Mouse (Mus musculus): ENCODE measurements around the gene Pom121l2. TPM values are rescaled to one million over a fixed set of nuclear protein-coding genes. Genes with fewer than 3 reads are reported as not detected.
A peak's percentile ranks its signal among the peaks of the same experiment; 100 is the strongest.

Gene Pom121l2
- polyA plus RNA-seq, 1 experiment = not detected

DNA sequence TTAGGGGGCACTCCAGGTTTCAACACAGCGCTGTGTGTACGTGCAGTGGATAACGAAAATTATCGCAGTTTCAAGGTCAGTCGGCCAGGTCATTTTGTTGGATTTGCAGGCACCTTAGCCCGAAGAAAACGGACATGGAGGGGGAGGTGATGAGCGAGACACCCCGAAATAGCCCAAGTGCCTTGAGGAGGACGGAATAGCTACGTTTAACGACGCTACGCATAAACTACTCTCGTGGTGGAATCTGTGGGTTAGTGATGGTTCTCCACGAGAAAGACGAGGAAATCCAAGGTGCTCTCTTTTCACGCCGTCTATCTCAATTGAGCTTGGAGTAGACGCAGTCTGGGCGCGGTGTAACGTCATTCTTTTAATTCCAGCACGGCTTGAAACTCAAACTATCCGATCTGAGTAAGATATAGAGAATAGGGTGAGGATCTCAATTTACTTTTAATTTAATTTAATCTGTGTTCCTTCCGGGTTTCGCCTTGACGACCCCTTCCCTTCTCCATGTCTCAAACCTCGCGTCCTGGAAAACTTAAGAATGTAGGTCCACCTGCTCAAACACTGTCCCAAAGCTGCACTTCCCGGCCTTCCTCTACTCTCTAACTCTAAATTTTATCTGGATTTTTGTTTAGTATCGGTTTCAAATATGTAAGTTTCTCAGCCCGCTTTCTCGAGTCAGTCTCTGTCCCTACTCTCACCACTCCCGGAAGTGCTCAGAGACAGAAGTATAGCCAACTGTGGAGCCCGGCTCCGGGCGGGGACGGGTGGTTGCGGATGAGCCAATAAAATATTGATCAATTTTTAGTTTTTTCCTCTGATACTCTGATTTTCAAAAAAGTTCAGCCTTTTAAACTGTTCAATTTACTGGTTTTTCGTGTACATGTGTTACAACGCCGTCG lies 39.2 kb downstream of the Pom121l2 start:
- H3K36me3 ChIP-seq (ENCODE audit: control insufficient read depth, insufficient read depth) = no peaks in the 10 kb centered on the region
- H3K79me2 ChIP-seq (ENCODE audit: control insufficient read depth, insufficient read depth) = no peaks in the 10 kb centered on the region
- no peaks in the 10 kb centered on the region for H3K79me3 ChIP-seq (ENCODE audit: low read depth)
- peak overlapping the region; percentile 42 for H3ac ChIP-seq (ENCODE audit: control insufficient read depth, insufficient read length, low read depth)
- TF ChIP-seq MAX (IDR thresholded peaks at IDR 0.05) (no peak), MYOG (IDR thresholded peaks at IDR 0.05; ENCODE audit: control insufficient read depth, extremely low read depth, insufficient read length) (no peak), CTCF (IDR thresholded peaks at IDR 0.05; ENCODE audit: control insufficient read depth, insufficient read depth, insufficient read length) (no peak), FOSL1 (IDR thresholded peaks at IDR 0.05; ENCODE audit: insufficient read depth, low read length, poor library complexity, severe bottlenecking) (no peak), MYOD1 (IDR thresholded peaks at IDR 0.05; ENCODE audit: control insufficient read depth, insufficient read length, low read depth) (no peak), CEBPB (IDR thresholded peaks at IDR 0.05; ENCODE audit: low read depth) (no peak), USF1 (IDR thresholded peaks at IDR 0.05; ENCODE audit: low read depth) (no peak)
- no peaks in the 10 kb centered on the region for H3K27me3 ChIP-seq (ENCODE audit: control insufficient read depth, insufficient read depth, insufficient read length)
- H3K4me3 ChIP-seq (ENCODE audit: insufficient read depth, poor library complexity, severe bottlenecking) = no peak overlapping the region

DNA sequence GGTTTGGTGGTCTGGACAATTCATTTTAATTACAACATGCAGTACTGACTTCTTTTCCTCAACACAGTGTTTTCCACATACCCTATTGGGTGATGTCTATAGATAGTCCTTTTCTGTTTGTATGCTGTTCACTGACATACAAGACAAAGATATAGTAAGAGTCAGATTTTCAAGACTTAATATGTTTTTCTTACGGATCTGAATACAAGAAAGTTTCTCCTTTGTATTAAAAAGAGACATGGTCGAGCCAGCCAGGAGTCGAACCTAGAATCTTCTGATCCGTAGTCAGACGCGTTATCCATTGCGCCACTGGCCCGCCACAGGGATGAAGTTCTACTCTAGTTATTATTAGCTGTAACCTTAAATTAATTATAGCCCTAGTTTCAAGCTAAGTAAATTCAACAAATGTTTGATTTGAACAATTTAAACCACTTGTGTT lies 39.9 kb downstream of the Pom121l2 start:
- Histone ChIP-seq H3ac (ENCODE audit: control insufficient read depth, insufficient read length, low read depth) (no peak overlapping the region), H3K27me3 (ENCODE audit: control insufficient read depth, insufficient read depth, insufficient read length) (no peaks in the 10 kb centered on the region)
- no peak for TF ChIP-seq CTCF (IDR thresholded peaks at IDR 0.05; ENCODE audit: control insufficient read depth, insufficient read depth, insufficient read length)
- TF ChIP-seq MYOG (IDR thresholded peaks at IDR 0.05; ENCODE audit: control insufficient read depth, extremely low read depth, insufficient read length) = no peak
- TF ChIP-seq CEBPB (IDR thresholded peaks at IDR 0.05; ENCODE audit: low read depth) = peak; percentile 6
- TF ChIP-seq FOSL1 (IDR thresholded peaks at IDR 0.05; ENCODE audit: insufficient read depth, low read length, poor library complexity, severe bottlenecking) = no peak
- no peak for TF ChIP-seq MAX (IDR thresholded peaks at IDR 0.05)
- TF ChIP-seq USF1 (IDR thresholded peaks at IDR 0.05; ENCODE audit: low read depth) = no peak
- TF ChIP-seq MYOD1 (IDR thresholded peaks at IDR 0.05; ENCODE audit: control insufficient read depth, insufficient read length, low read depth) = no peak

DNA sequence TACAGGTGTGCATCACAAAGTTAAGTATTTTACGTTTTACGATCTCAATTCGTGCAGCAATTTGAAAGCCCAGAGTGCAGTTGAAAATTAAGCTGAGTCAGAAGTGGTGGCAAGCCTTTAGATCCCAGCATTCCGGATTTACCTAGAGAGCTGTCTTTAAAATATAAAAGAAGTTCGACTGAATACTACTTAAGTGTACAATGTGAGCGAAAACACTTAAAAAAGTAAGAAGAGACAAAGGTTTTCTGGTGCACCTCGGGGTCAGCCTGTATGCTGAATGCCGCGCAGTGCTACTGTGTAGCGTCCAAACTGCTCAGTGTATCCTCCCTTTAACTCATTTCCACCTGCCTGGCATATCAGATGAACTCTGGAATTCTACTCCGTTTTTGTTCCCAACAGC lies 40.6 kb downstream of the Pom121l2 start:
- no peaks in the 10 kb centered on the region for H3K36me3 ChIP-seq (ENCODE audit: control insufficient read depth, insufficient read depth)
- TF ChIP-seq USF1 (IDR thresholded peaks at IDR 0.05; ENCODE audit: low read depth) = no peak
- no peak for TF ChIP-seq FOSL1 (IDR thresholded peaks at IDR 0.05; ENCODE audit: insufficient read depth, low read length, poor library complexity, severe bottlenecking)
- no peak for TF ChIP-seq CEBPB (IDR thresholded peaks at IDR 0.05; ENCODE audit: low read depth)
- no peak for TF ChIP-seq MYOD1 (IDR thresholded peaks at IDR 0.05; ENCODE audit: control insufficient read depth, insufficient read length, low read depth)
- no peak for TF ChIP-seq MAX (IDR thresholded peaks at IDR 0.05)
- TF ChIP-seq CTCF (IDR thresholded peaks at IDR 0.05; ENCODE audit: control insufficient read depth, insufficient read depth, insufficient read length) = no peak
- TF ChIP-seq MYOG (IDR thresholded peaks at IDR 0.05; ENCODE audit: control insufficient read depth, extremely low read depth, insufficient read length) = no peak
- peak overlapping the region; percentile 39 for H3K4me3 ChIP-seq (ENCODE audit: insufficient read depth, poor library complexity, severe bottlenecking)
- no peaks in the 10 kb centered on the region for H3K79me2 ChIP-seq (ENCODE audit: control insufficient read depth, insufficient read depth)
- H3ac ChIP-seq (ENCODE audit: control insufficient read depth, insufficient read length, low read depth) = peak overlapping the region; percentile 70
- no peaks in the 10 kb centered on the region for H3K27me3 ChIP-seq (ENCODE audit: control insufficient read depth, insufficient read depth, insufficient read length)
- no peaks in the 10 kb centered on the region for H3K79me3 ChIP-seq (ENCODE audit: low read depth)

More for the DNA sequence above, 39.9 kb downstream of the Pom121l2 start:
- no peaks in the 10 kb centered on the region for H3K79me3 ChIP-seq (ENCODE audit: low read depth)
- H3K36me3 ChIP-seq (ENCODE audit: control insufficient read depth, insufficient read depth) = no peaks in the 10 kb centered on the region
- no peaks in the 10 kb centered on the region for H3K79me2 ChIP-seq (ENCODE audit: control insufficient read depth, insufficient read depth)
- peak overlapping the region; percentile 39 for H3K4me3 ChIP-seq (ENCODE audit: insufficient read depth, poor library complexity, severe bottlenecking)

DNA sequence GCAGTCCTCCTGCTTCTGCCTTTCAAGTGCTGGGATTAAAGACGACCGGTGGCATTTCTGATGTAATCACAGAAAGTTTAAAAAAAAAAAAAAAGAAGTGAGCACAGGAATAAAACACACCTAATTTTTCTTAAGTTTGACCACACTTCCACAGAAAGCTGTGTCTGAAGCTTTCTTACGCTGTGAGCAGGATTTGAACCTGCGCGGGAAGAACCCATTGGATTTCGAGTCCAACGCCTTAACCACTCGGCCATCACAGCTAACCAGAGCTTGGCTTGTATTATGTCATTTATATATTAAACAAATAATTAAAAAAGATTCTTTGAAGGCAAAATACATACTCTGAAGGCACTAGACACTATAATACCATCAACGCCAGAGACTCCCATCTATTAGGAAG lies 41.2 kb downstream of the Pom121l2 start:
- H3K27me3 ChIP-seq (ENCODE audit: control insufficient read depth, insufficient read depth, insufficient read length) = no peaks in the 10 kb centered on the region

DNA sequence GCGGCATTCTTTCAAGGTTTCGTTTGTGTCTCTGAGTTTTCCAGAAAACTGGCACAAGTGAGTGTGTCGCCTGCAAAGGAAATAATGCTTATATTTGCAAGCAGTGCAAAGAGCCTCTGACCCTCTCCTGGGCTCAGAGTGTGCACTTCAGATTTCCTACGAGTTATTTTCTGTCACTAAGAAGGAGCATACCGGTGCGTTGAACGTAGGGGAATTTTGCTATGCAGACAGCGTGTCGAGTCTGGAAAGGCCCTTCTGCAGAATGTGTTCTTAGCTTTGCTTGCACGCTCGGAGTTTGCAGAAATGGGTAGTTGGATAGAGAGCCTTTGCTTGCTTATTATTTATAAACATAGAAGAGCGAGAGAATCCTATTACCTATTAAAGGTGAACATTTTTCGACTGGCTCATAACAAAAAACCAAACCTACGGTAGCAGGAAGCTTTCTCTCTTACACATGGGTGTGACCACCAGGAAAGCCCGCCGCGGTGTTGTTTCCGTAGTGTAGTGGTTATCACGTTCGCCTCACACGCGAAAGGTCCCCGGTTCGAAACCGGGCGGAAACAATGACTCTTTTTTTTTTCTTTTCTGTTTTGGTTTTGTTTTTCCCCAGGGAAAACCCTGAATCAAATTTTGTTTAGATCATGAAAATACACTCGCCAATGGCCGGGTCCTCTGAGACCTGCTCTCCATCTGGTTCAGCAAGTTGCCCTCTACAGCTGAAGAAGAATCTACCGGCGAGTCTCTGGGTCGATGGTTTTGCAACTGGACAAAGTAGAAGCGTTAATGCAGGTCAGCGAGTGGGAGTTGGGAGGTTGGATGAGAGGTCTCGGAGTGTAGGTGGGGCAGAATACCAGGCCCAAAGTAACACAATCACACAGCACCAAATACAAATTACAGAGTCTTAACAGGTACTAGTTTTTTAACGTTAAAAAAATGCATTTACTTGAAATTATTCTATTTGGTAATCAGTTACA lies 45.4 kb downstream of the Pom121l2 start:
- TF ChIP-seq CTCF (IDR thresholded peaks at IDR 0.05; ENCODE audit: control insufficient read depth, insufficient read depth, insufficient read length) (no peak), CEBPB (IDR thresholded peaks at IDR 0.05; ENCODE audit: low read depth) (no peak), MYOD1 (IDR thresholded peaks at IDR 0.05; ENCODE audit: control insufficient read depth, insufficient read length, low read depth) (no peak), FOSL1 (IDR thresholded peaks at IDR 0.05; ENCODE audit: insufficient read depth, low read length, poor library complexity, severe bottlenecking) (no peak), MAX (IDR thresholded peaks at IDR 0.05) (no peak), MYOG (IDR thresholded peaks at IDR 0.05; ENCODE audit: control insufficient read depth, extremely low read depth, insufficient read length) (no peak), USF1 (IDR thresholded peaks at IDR 0.05; ENCODE audit: low read depth) (no peak)
- H3K4me3 ChIP-seq (ENCODE audit: insufficient read depth, poor library complexity, severe bottlenecking) = peak overlapping the region; percentile 42
- no peaks in the 10 kb centered on the region for H3K79me3 ChIP-seq (ENCODE audit: low read depth)
- H3K79me2 ChIP-seq (ENCODE audit: control insufficient read depth, insufficient read depth) = no peaks in the 10 kb centered on the region
- no peaks in the 10 kb centered on the region for H3K36me3 ChIP-seq (ENCODE audit: control insufficient read depth, insufficient read depth)
- no peaks in the 10 kb centered on the region for H3K27me3 ChIP-seq (ENCODE audit: control insufficient read depth, insufficient read depth, insufficient read length)
- peak overlapping the region; percentile 71 for H3ac ChIP-seq (ENCODE audit: control insufficient read depth, insufficient read length, low read depth)

More for the DNA sequence above, 41.2 kb downstream of the Pom121l2 start:
- Histone ChIP-seq H3K4me3 (ENCODE audit: insufficient read depth, poor library complexity, severe bottlenecking) (peak overlapping the region; percentile 39), H3ac (ENCODE audit: control insufficient read depth, insufficient read length, low read depth) (peak overlapping the region; percentile 30), H3K36me3 (ENCODE audit: control insufficient read depth, insufficient read depth) (no peaks in the 10 kb centered on the region), H3K79me2 (ENCODE audit: control insufficient read depth, insufficient read depth) (no peaks in the 10 kb centered on the region), H3K79me3 (ENCODE audit: low read depth) (no peaks in the 10 kb centered on the region)
- TF ChIP-seq MYOD1 (IDR thresholded peaks at IDR 0.05; ENCODE audit: control insufficient read depth, insufficient read length, low read depth) (no peak), CEBPB (IDR thresholded peaks at IDR 0.05; ENCODE audit: low read depth) (peak; percentile 24)
